Mouse (Mus musculus) embryonic fibroblast, embryonic 13.5 days (primary cell): ENCODE results near the gene Rbm20.

Source experiments
- CTCF ChIP-seq: IDR thresholded peaks from 2 replicates; pipeline ENCODE4 v1.5.1; 2011; ENCODE audit warnings: mild to moderate bottlenecking, control low read depth, low read length, moderate library complexity, borderline replicate concordance; ENCODE audit not compliant: insufficient read depth
- POLR2A ChIP-seq: IDR thresholded peaks from 2 replicates; pipeline ENCODE4 v1.6.1; 2011; ENCODE audit warnings: low read depth, mild to moderate bottlenecking, control low read depth, low read length, moderate library complexity

DNA sequence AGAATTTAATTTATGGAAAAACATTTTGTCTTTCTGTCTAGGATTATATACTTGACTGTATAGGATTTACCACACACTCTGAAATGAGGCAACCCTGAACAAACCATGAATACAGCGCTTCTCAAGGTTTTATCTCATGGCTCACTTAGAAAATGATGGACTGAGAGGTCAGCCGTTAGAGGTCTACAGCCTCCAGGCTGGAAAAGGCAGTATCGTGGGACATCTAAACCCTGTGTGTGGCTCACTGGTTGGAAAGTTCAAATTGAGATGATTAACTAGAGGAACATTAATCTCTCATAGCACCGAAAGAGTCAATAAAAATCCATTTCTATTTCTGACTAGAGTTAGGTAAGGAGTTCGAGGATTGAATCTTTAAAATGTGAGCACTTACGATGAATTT lies 152.9 kb downstream of the Rbm20 start:
- TF ChIP-seq CTCF, result no peak
- TF ChIP-seq POLR2A, result no peak
